Mouse (Mus musculus) liver, adult 2 months (tissue): ENCODE results near the gene Mc3r.

ENCODE experiments used
- CTCF ChIP-seq: fragments of 200-500 bp; IDR thresholded peaks from 2 replicates; pipeline ENCODE4 v1.5.1; 2011; ENCODE audit warnings: low read depth, low read length, control low read depth
- POLR2A ChIP-seq: fragments of 200-500 bp; IDR thresholded peaks from 2 replicates; pipeline ENCODE4 v1.6.1; 2011; ENCODE audit warnings: low read length, control low read depth; ENCODE audit not compliant: insufficient read depth; ENCODE audit errors: extremely low read depth

DNA sequence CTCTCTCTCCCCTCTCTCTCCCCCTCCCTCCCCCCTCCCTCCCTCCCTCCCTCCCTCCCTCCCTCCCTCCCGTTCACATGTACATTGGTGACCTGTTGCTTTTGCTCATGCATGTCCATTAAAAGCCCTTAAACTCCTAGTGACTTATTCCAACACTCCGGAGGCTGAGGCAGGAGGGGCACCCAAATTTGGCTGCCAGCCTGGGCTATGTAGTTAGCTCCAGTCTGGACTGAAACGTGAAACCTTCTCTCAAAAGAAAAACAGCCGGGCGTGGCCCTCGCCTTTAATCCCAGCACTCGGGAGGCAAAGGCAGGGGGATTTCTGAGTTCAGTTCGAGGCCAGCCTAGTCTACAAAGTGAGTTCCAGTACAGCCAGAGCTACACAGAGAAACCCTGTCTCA, 30.4 kb upstream of the Mc3r start:
- TF ChIP-seq CTCF = no peak
- TF ChIP-seq POLR2A = no peak
